Mouse (Mus musculus): ENCODE data around the gene Zcchc7. TPM values are rescaled to one million over a fixed set of nuclear protein-coding genes. Genes with fewer than 3 reads are reported as not detected.
A peak's percentile ranks its signal among the peaks of the same experiment; 100 is the strongest.
"Not testable (repeated sequence)": the region's sequence is repeated elsewhere in the genome, so short reads cannot be mapped to it uniquely, and the experiment has no call there.

Zcchc7 gene
- polyA plus RNA-seq, 1 experiment from 2014 or later: 53.6 TPM

- Histone ChIP-seq H3K4me3 (ENCODE audit: low read depth, low read length) (no peak overlapping the region), H3K4me1 (ENCODE audit: control insufficient read depth, insufficient read depth, low read length) (no peaks in the 10 kb centered on the region), H3K4me2 (ENCODE audit: low read depth, low read length) (no peak overlapping the region), H3K9me3 (ENCODE audit: control insufficient read depth, low read length) (no peaks in the 10 kb centered on the region), H3K27ac (ENCODE audit: low read depth, low read length) (no peak overlapping the region), H3K27me3 (ENCODE audit: control insufficient read depth, insufficient read depth, low read length) (no peaks in the 10 kb centered on the region), H3K36me3 (ENCODE audit: control insufficient read depth, insufficient read depth, low read length) (no peaks in the 10 kb centered on the region), H3K9ac (replicated peaks; ENCODE audit: low read depth, low read length) (no peak overlapping the region)
- ATAC-seq (ENCODE audit: low read depth): no peak
- WGBS: 87% methylated on average over 1 of the region's 1 CpGs
These were observed 15.2 kb upstream of the Zcchc7 start for GRCm38 (mm10) chr4:44740471-44740870.

- H3K4me3 ChIP-seq (ENCODE audit: low read depth, low read length): peak overlapping the region; percentile 76
- peak overlapping the region; percentile 92 for H3K27ac ChIP-seq (ENCODE audit: low read depth, low read length)
- peak overlapping the region; percentile 80 for H3K4me2 ChIP-seq (ENCODE audit: low read depth, low read length)
- no peaks in the 10 kb centered on the region for H3K27me3 ChIP-seq (ENCODE audit: control insufficient read depth, insufficient read depth, low read length)
- no peaks in the 10 kb centered on the region for H3K36me3 ChIP-seq (ENCODE audit: control insufficient read depth, insufficient read depth, low read length)
- peak; percentile 98 for ATAC-seq (ENCODE audit: low read depth)
- H3K4me1 ChIP-seq (ENCODE audit: control insufficient read depth, insufficient read depth, low read length): peaks cover 5% of the 10 kb centered on the region; the same call in 1 of the 2 replicates
- peak overlapping the region; percentile 88 for H3K9ac ChIP-seq (replicated peaks; ENCODE audit: low read depth, low read length)
- WGBS: under 1% methylated on average over 59 of the region's 60 CpGs
- no peaks in the 10 kb centered on the region for H3K9me3 ChIP-seq (ENCODE audit: control insufficient read depth, low read length)
These were observed 666 bp downstream of the Zcchc7 start for GRCm38 (mm10) chr4:44756134-44756951.

GRCm38 (mm10) chr4:44757131-44757530, 1.5 kb downstream of the Zcchc7 start:
- not testable (repeated sequence) for H3K27me3 ChIP-seq (ENCODE audit: control insufficient read depth, insufficient read depth, low read length); ATAC-seq (ENCODE audit: low read depth); H3K9me3 ChIP-seq (ENCODE audit: control insufficient read depth, low read length); H3K36me3 ChIP-seq (ENCODE audit: control insufficient read depth, insufficient read depth, low read length); H3K4me1 ChIP-seq (ENCODE audit: control insufficient read depth, insufficient read depth, low read length)
- peak overlapping the region; percentile 76 for H3K4me3 ChIP-seq (ENCODE audit: low read depth, low read length)
- H3K9ac ChIP-seq (replicated peaks; ENCODE audit: low read depth, low read length): peak overlapping the region; percentile 88
- peak overlapping the region; percentile 80 for H3K4me2 ChIP-seq (ENCODE audit: low read depth, low read length)
- WGBS: 9% methylated on average over 10 of the region's 10 CpGs
- peak overlapping the region; percentile 92 for H3K27ac ChIP-seq (ENCODE audit: low read depth, low read length)

- H3K9ac ChIP-seq (replicated peaks; ENCODE audit: low read depth, low read length): no peak overlapping the region
- 73% methylated on average over 3 of the region's 3 CpGs for WGBS
- no peak for ATAC-seq (ENCODE audit: low read depth)
These were observed 19.2 kb downstream of the Zcchc7 start for GRCm38 (mm10) chr4:44774890-44775289.

GRCm38 (mm10) chr4:44776651-44777050, 21.0 kb downstream of the Zcchc7 start:
- H3K4me1 ChIP-seq (ENCODE audit: control insufficient read depth, insufficient read depth, low read length): no peaks in the 10 kb centered on the region
- no peaks in the 10 kb centered on the region for H3K9me3 ChIP-seq (ENCODE audit: control insufficient read depth, low read length)
- H3K4me3 ChIP-seq (ENCODE audit: low read depth, low read length): no peak overlapping the region
- WGBS: 51% methylated on average over 2 of the region's 2 CpGs
- no peaks in the 10 kb centered on the region for H3K36me3 ChIP-seq (ENCODE audit: control insufficient read depth, insufficient read depth, low read length)
- no peak for ATAC-seq (ENCODE audit: low read depth)
- H3K27me3 ChIP-seq (ENCODE audit: control insufficient read depth, insufficient read depth, low read length): no peaks in the 10 kb centered on the region
- no peak overlapping the region for H3K27ac ChIP-seq (ENCODE audit: low read depth, low read length)
- H3K4me2 ChIP-seq (ENCODE audit: low read depth, low read length): no peak overlapping the region
- no peak overlapping the region for H3K9ac ChIP-seq (replicated peaks; ENCODE audit: low read depth, low read length)

More at GRCm38 (mm10) chr4:44774890-44775289, 19.2 kb downstream of the Zcchc7 start:
- Histone ChIP-seq H3K27me3 (ENCODE audit: control insufficient read depth, insufficient read depth, low read length) (no peaks in the 10 kb centered on the region), H3K4me3 (ENCODE audit: low read depth, low read length) (no peak overlapping the region), H3K4me1 (ENCODE audit: control insufficient read depth, insufficient read depth, low read length) (no peaks in the 10 kb centered on the region), H3K9me3 (ENCODE audit: control insufficient read depth, low read length) (no peaks in the 10 kb centered on the region), H3K27ac (ENCODE audit: low read depth, low read length) (no peak overlapping the region), H3K4me2 (ENCODE audit: low read depth, low read length) (no peak overlapping the region), H3K36me3 (ENCODE audit: control insufficient read depth, insufficient read depth, low read length) (no peaks in the 10 kb centered on the region; the same call in 1 of the 2 replicates)

- Histone ChIP-seq H3K4me1 (ENCODE audit: control insufficient read depth, insufficient read depth, low read length) (no peaks in the 10 kb centered on the region), H3K9me3 (ENCODE audit: control insufficient read depth, low read length) (no peaks in the 10 kb centered on the region), H3K4me2 (ENCODE audit: low read depth, low read length) (no peak overlapping the region), H3K4me3 (ENCODE audit: low read depth, low read length) (no peak overlapping the region), H3K27ac (ENCODE audit: low read depth, low read length) (no peak overlapping the region), H3K9ac (replicated peaks; ENCODE audit: low read depth, low read length) (no peak overlapping the region), H3K27me3 (ENCODE audit: control insufficient read depth, insufficient read depth, low read length) (no peaks in the 10 kb centered on the region), H3K36me3 (ENCODE audit: control insufficient read depth, insufficient read depth, low read length) (no peaks in the 10 kb centered on the region)
- WGBS: 77% methylated on average over 3 of the region's 3 CpGs
- ATAC-seq (ENCODE audit: low read depth): no peak
These were observed 21.4 kb downstream of the Zcchc7 start for GRCm38 (mm10) chr4:44777101-44777500.

GRCm38 (mm10) chr4:44777711-44778110, 22.0 kb downstream of the Zcchc7 start:
- no peak overlapping the region for H3K4me2 ChIP-seq (ENCODE audit: low read depth, low read length)
- no peaks in the 10 kb centered on the region for H3K27me3 ChIP-seq (ENCODE audit: control insufficient read depth, insufficient read depth, low read length)
- no peak for ATAC-seq (ENCODE audit: low read depth)
- H3K9ac ChIP-seq (replicated peaks; ENCODE audit: low read depth, low read length): no peak overlapping the region
- no peaks in the 10 kb centered on the region for H3K4me1 ChIP-seq (ENCODE audit: control insufficient read depth, insufficient read depth, low read length)
- no peak overlapping the region for H3K4me3 ChIP-seq (ENCODE audit: low read depth, low read length)
- no peak overlapping the region for H3K27ac ChIP-seq (ENCODE audit: low read depth, low read length)
- no peaks in the 10 kb centered on the region for H3K9me3 ChIP-seq (ENCODE audit: control insufficient read depth, low read length)
- no peaks in the 10 kb centered on the region for H3K36me3 ChIP-seq (ENCODE audit: control insufficient read depth, insufficient read depth, low read length)

GRCm38 (mm10) chr4:44778316-44778715, 22.6 kb downstream of the Zcchc7 start:
- Histone ChIP-seq H3K9me3 (ENCODE audit: control insufficient read depth, low read length) (no peaks in the 10 kb centered on the region), H3K27me3 (ENCODE audit: control insufficient read depth, insufficient read depth, low read length) (no peaks in the 10 kb centered on the region), H3K4me3 (ENCODE audit: low read depth, low read length) (no peak overlapping the region), H3K4me1 (ENCODE audit: control insufficient read depth, insufficient read depth, low read length) (no peaks in the 10 kb centered on the region), H3K4me2 (ENCODE audit: low read depth, low read length) (no peak overlapping the region), H3K27ac (ENCODE audit: low read depth, low read length) (no peak overlapping the region), H3K36me3 (ENCODE audit: control insufficient read depth, insufficient read depth, low read length) (no peaks in the 10 kb centered on the region), H3K9ac (replicated peaks; ENCODE audit: low read depth, low read length) (no peak overlapping the region)
- ATAC-seq (ENCODE audit: low read depth): no peak
- WGBS: 39% methylated on average over 3 of the region's 3 CpGs

GRCm38 (mm10) chr4:44780462-44781157, 24.9 kb downstream of the Zcchc7 start:
- Histone ChIP-seq H3K27me3 (ENCODE audit: control insufficient read depth, insufficient read depth, low read length) (no peaks in the 10 kb centered on the region), H3K27ac (ENCODE audit: low read depth, low read length) (no peak overlapping the region), H3K4me2 (ENCODE audit: low read depth, low read length) (no peak overlapping the region), H3K36me3 (ENCODE audit: control insufficient read depth, insufficient read depth, low read length) (no peaks in the 10 kb centered on the region), H3K4me1 (ENCODE audit: control insufficient read depth, insufficient read depth, low read length) (no peaks in the 10 kb centered on the region), H3K9ac (replicated peaks; ENCODE audit: low read depth, low read length) (no peak overlapping the region), H3K9me3 (ENCODE audit: control insufficient read depth, low read length) (no peaks in the 10 kb centered on the region), H3K4me3 (ENCODE audit: low read depth, low read length) (no peak overlapping the region)
- 68% methylated on average over 4 of the region's 4 CpGs for WGBS
- ATAC-seq (ENCODE audit: low read depth): no peak
